Mouse (Mus musculus): ENCODE measurements around the gene Tmprss11d. TPM values are rescaled to one million over a fixed set of nuclear protein-coding genes. Genes with fewer than 3 reads are reported as not detected.
"Not testable (repeated sequence)": the region's sequence is repeated elsewhere in the genome, so short reads cannot be mapped to it uniquely, and the experiment has no call there.

Gene Tmprss11d
- total and polyA plus RNA-seq, 3 experiments = 0.11 TPM; not detected in 2

- TF ChIP-seq TAL1 (conservative IDR thresholded peaks at IDR 0.05; ENCODE audit: low read depth, low read length) (no peak), GATA1 (IDR thresholded peaks at IDR 0.05; ENCODE audit: borderline replicate concordance, low read length) (no peak), CTCF (IDR thresholded peaks at IDR 0.05; ENCODE audit: low read depth, low read length) (no peak), POLR2AphosphoS5 (IDR thresholded peaks at IDR 0.05; ENCODE audit: insufficient replicate concordance, low read depth, low read length) (no peak), GATA2 (IDR thresholded peaks at IDR 0.05; ENCODE audit: borderline replicate concordance, low read depth, low read length) (no peak)
- Histone ChIP-seq H3K4me3 (ENCODE audit: low read depth, low read length) (no peak overlapping the region), H3K4me1 (ENCODE audit: insufficient read depth, low read depth, low read length) (no peaks in the 10 kb centered on the region), H3K27me3 (ENCODE audit: insufficient read depth, low read length) (no peaks in the 10 kb centered on the region), H3K36me3 (replicated peaks) (no peaks in the 10 kb centered on the region), H3K9me3 (replicated peaks) (no peaks in the 10 kb centered on the region)
- DNase-seq (ENCODE audit: low spot score) = no peak
- no peak for ATAC-seq (ENCODE audit: extremely low read depth, insufficient number of reproducible peaks, low FRiP score, poor library complexity, severe bottlenecking)
Observed at GRCm38 (mm10) chr5:86407191-86407590, 34.0 kb upstream of the Tmprss11d start.

- TF ChIP-seq GATA1 (IDR thresholded peaks at IDR 0.05; ENCODE audit: borderline replicate concordance, low read length) (no peak), TAL1 (conservative IDR thresholded peaks at IDR 0.05; ENCODE audit: low read depth, low read length) (no peak), CTCF (IDR thresholded peaks at IDR 0.05; ENCODE audit: low read depth, low read length) (no peak), POLR2AphosphoS5 (IDR thresholded peaks at IDR 0.05; ENCODE audit: insufficient replicate concordance, low read depth, low read length) (no peak), GATA2 (IDR thresholded peaks at IDR 0.05; ENCODE audit: borderline replicate concordance, low read depth, low read length) (no peak)
- Histone ChIP-seq H3K9me3 (replicated peaks) (no peaks in the 10 kb centered on the region), H3K4me1 (ENCODE audit: insufficient read depth, low read depth, low read length) (no peaks in the 10 kb centered on the region), H3K4me3 (ENCODE audit: low read depth, low read length) (no peak overlapping the region), H3K36me3 (replicated peaks) (no peaks in the 10 kb centered on the region), H3K27me3 (ENCODE audit: insufficient read depth, low read length) (no peaks in the 10 kb centered on the region)
- no peak for DNase-seq (ENCODE audit: low spot score)
- no peak for ATAC-seq (ENCODE audit: extremely low read depth, insufficient number of reproducible peaks, low FRiP score, poor library complexity, severe bottlenecking)
Observed at GRCm38 (mm10) chr5:86359412-86359985, 13.7 kb downstream of the Tmprss11d start.

- Histone ChIP-seq H3K27me3 (ENCODE audit: insufficient read depth, low read length) (no peaks in the 10 kb centered on the region), H3K9me3 (replicated peaks) (no peaks in the 10 kb centered on the region), H3K4me3 (ENCODE audit: low read depth, low read length) (no peak overlapping the region), H3K4me1 (ENCODE audit: insufficient read depth, low read depth, low read length) (no peaks in the 10 kb centered on the region), H3K36me3 (replicated peaks) (no peaks in the 10 kb centered on the region)
- DNase-seq (ENCODE audit: low spot score) (peak; percentile 1), ATAC-seq (ENCODE audit: extremely low read depth, insufficient number of reproducible peaks, low FRiP score, poor library complexity, severe bottlenecking) (peak; percentile 54)
- TF ChIP-seq TAL1 (conservative IDR thresholded peaks at IDR 0.05; ENCODE audit: low read depth, low read length) (no peak), CTCF (IDR thresholded peaks at IDR 0.05; ENCODE audit: low read depth, low read length) (peak; percentile 21; the same call in 1 of the 2 replicates), POLR2AphosphoS5 (IDR thresholded peaks at IDR 0.05; ENCODE audit: insufficient replicate concordance, low read depth, low read length) (no peak), GATA1 (IDR thresholded peaks at IDR 0.05; ENCODE audit: borderline replicate concordance, low read length) (no peak), GATA2 (IDR thresholded peaks at IDR 0.05; ENCODE audit: borderline replicate concordance, low read depth, low read length) (no peak)
Observed at GRCm38 (mm10) chr5:86352966-86353365, 20.3 kb downstream of the Tmprss11d start.

- H3K4me3 ChIP-seq (ENCODE audit: low read depth, low read length); H3K36me3 ChIP-seq (replicated peaks); H3K4me1 ChIP-seq (ENCODE audit: insufficient read depth, low read depth, low read length); H3K9me3 ChIP-seq (replicated peaks); DNase-seq (ENCODE audit: low spot score); H3K27me3 ChIP-seq (ENCODE audit: insufficient read depth, low read length); ATAC-seq (ENCODE audit: extremely low read depth, insufficient number of reproducible peaks, low FRiP score, poor library complexity, severe bottlenecking): not testable (repeated sequence)
Observed at GRCm38 (mm10) chr5:86318018-86318956, 54.9 kb downstream of the Tmprss11d start.

- no peaks in the 10 kb centered on the region for H3K27me3 ChIP-seq (ENCODE audit: insufficient read depth, low read length)
- H3K4me1 ChIP-seq (ENCODE audit: insufficient read depth, low read depth, low read length) = no peaks in the 10 kb centered on the region
- no peaks in the 10 kb centered on the region for H3K36me3 ChIP-seq (replicated peaks)
- no peak for DNase-seq (ENCODE audit: low spot score)
- no peak overlapping the region for H3K4me3 ChIP-seq (ENCODE audit: low read depth, low read length)
- ATAC-seq (ENCODE audit: extremely low read depth, insufficient number of reproducible peaks, low FRiP score, poor library complexity, severe bottlenecking) = no peak
- no peak for TF ChIP-seq GATA1 (IDR thresholded peaks at IDR 0.05; ENCODE audit: borderline replicate concordance, low read length)
- TF ChIP-seq GATA2 (IDR thresholded peaks at IDR 0.05; ENCODE audit: borderline replicate concordance, low read depth, low read length) = no peak
- TF ChIP-seq POLR2AphosphoS5 (IDR thresholded peaks at IDR 0.05; ENCODE audit: insufficient replicate concordance, low read depth, low read length) = no peak
- TF ChIP-seq CTCF (IDR thresholded peaks at IDR 0.05; ENCODE audit: low read depth, low read length) = no peak
- TF ChIP-seq TAL1 (conservative IDR thresholded peaks at IDR 0.05; ENCODE audit: low read depth, low read length) = no peak
- no peaks in the 10 kb centered on the region for H3K9me3 ChIP-seq (replicated peaks)
Observed at GRCm38 (mm10) chr5:86306116-86306515, 67.1 kb downstream of the Tmprss11d start.

GRCm38 (mm10) chr5:86303877-86304276 is 69.3 kb downstream of the Tmprss11d start:
- no peak for ATAC-seq (ENCODE audit: extremely low read depth, insufficient number of reproducible peaks, low FRiP score, poor library complexity, severe bottlenecking)
- H3K27me3 ChIP-seq (ENCODE audit: insufficient read depth, low read length) = no peaks in the 10 kb centered on the region
- no peak for DNase-seq (ENCODE audit: low spot score)
- no peak overlapping the region for H3K4me3 ChIP-seq (ENCODE audit: low read depth, low read length)
- no peaks in the 10 kb centered on the region for H3K4me1 ChIP-seq (ENCODE audit: insufficient read depth, low read depth, low read length)
- TF ChIP-seq GATA1 (IDR thresholded peaks at IDR 0.05; ENCODE audit: borderline replicate concordance, low read length) (no peak), GATA2 (IDR thresholded peaks at IDR 0.05; ENCODE audit: borderline replicate concordance, low read depth, low read length) (no peak), CTCF (IDR thresholded peaks at IDR 0.05; ENCODE audit: low read depth, low read length) (no peak), POLR2AphosphoS5 (IDR thresholded peaks at IDR 0.05; ENCODE audit: insufficient replicate concordance, low read depth, low read length) (no peak), TAL1 (conservative IDR thresholded peaks at IDR 0.05; ENCODE audit: low read depth, low read length) (no peak)
- H3K9me3 ChIP-seq (replicated peaks) = no peaks in the 10 kb centered on the region
- H3K36me3 ChIP-seq (replicated peaks) = no peaks in the 10 kb centered on the region

Measured in G1E (cell line).